Mouse (Mus musculus): ENCODE measurements around the gene Smok3c. TPM values are rescaled to one million over a fixed set of nuclear protein-coding genes. Genes with fewer than 3 reads are reported as not detected.
"Not testable (repeated sequence)": the region's sequence is repeated elsewhere in the genome, so short reads cannot be mapped to it uniquely, and the experiment has no call there.

Gene Smok3c
- polyA plus RNA-seq (2012; rRNA removed): not detected in 2 replicates

DNA sequence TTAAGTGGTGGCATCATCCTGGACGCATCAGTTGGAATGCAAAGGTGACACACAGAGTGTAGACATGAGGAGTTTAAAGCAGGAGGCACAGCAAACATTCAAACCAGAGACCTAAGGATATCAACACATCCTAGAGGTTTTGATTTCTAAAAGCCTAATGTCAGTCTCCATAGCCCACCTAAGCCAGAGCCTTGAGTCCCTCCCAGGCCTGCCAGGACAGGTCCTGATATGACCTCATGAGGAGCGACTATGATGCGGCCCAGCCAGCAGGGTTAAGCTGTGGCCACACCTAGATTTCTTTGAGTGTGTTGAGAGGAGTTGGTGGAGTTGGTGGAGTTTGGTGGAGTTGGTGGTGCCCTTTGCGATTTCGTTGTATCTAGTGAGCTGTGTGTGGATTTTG, at the start of gene Smok3c:
Gene Smok3c (plus strand): TSS at position 301 of the 400 bp plus-strand sequence.
- H3K36me3 ChIP-seq (ENCODE audit: control insufficient read depth, insufficient read depth, low read length); H3K27ac ChIP-seq (ENCODE audit: insufficient read depth, low read depth, low read length); H3K4me3 ChIP-seq (ENCODE audit: low read depth, low read length); H3K27me3 ChIP-seq (ENCODE audit: control insufficient read depth, insufficient read depth, low read length); H3K4me1 ChIP-seq (ENCODE audit: control insufficient read depth, insufficient read depth, insufficient read length, low read length): not testable (repeated sequence)
- WGBS: no CpG with 5 or more reads among the region's 5 CpGs

DNA sequence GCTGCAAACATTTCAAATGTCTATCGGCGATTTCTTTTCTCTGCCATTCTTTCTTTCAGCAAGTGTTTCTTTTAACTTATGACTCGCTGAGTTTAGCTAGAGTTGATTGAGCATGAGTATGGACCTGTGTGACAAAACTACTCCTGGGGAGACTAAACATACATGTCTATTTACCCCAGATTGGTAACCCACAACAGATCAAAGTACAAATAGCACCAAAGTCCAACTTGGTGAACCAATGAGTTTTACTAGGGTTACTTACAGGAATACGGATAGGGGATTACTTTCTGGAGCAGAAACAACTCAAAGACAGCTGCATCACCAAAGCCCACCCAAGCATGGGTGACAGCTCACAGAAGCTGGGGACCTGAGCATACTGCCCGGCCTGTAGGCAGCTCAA, 43.6 kb upstream of the Smok3c start:
- Histone ChIP-seq H3K27me3 (ENCODE audit: control insufficient read depth, insufficient read depth, low read length) (no peaks in the 10 kb centered on the region), H3K27ac (ENCODE audit: insufficient read depth, low read depth, low read length) (no peak overlapping the region)
- 76% methylated on average over 5 of the region's 5 CpGs for WGBS

DNA sequence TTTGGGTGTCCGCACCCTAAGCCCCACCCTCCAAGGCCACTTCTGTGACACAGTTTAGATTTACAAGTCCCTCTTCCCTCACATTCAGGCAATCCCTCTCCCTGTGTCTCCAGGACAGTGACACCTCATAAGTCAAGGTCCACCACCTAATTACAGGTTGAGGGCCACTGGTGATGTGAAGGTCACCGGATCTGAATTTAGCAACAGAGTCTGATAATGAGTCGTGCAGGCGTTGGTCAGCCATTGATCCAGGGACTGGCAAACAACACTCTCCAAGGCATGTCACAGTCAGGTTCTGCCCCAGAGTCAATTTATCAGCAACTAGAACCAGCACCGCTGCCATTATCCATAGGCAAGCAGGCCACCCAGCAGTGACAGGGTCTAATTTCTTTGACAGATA, 40.6 kb upstream of the Smok3c start:
- H3K27me3 ChIP-seq (ENCODE audit: control insufficient read depth, insufficient read depth, low read length): no peaks in the 10 kb centered on the region
- WGBS: 73% methylated on average over 5 of the region's 5 CpGs
- H3K36me3 ChIP-seq (ENCODE audit: control insufficient read depth, insufficient read depth, low read length): no peaks in the 10 kb centered on the region
- TF ChIP-seq POLR2A (IDR thresholded peaks at IDR 0.05; ENCODE audit: low read depth, low read length) (no peak), CTCF (IDR thresholded peaks at IDR 0.05; ENCODE audit: extremely low read depth, insufficient read length, insufficient replicate concordance, low read depth, low read length) (no peak)
- H3K27ac ChIP-seq (ENCODE audit: insufficient read depth, low read depth, low read length): no peak overlapping the region
- no peak overlapping the region for H3K4me3 ChIP-seq (ENCODE audit: low read depth, low read length)
- no peaks in the 10 kb centered on the region for H3K4me1 ChIP-seq (ENCODE audit: control insufficient read depth, insufficient read depth, insufficient read length, low read length)

More for the DNA sequence above, 43.6 kb upstream of the Smok3c start:
- Histone ChIP-seq H3K4me3 (ENCODE audit: low read depth, low read length) (no peak overlapping the region), H3K36me3 (ENCODE audit: control insufficient read depth, insufficient read depth, low read length) (no peaks in the 10 kb centered on the region), H3K4me1 (ENCODE audit: control insufficient read depth, insufficient read depth, insufficient read length, low read length) (no peaks in the 10 kb centered on the region)
- TF ChIP-seq CTCF (IDR thresholded peaks at IDR 0.05; ENCODE audit: extremely low read depth, insufficient read length, insufficient replicate concordance, low read depth, low read length) (no peak), POLR2A (IDR thresholded peaks at IDR 0.05; ENCODE audit: low read depth, low read length) (no peak)

DNA sequence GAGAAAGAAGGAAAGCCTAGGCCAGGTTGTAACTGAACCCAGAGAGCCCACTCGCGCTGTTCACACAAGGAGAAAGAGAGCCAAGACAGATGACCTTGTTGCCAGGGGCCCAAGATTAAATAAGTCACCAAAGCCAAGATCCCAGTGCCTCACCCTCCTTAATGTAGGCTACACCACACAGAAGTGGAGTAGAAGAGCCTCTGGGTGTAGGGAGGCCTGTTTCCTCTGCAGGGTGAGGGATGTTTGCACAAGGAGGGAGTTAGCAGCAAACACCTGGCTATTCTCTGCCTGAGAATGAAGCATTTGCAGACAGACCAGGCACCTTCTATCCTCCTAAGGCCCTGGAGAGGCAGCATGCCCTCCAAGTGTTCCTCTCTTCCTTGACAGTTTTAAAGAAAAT, 36.5 kb upstream of the Smok3c start:
- Histone ChIP-seq H3K36me3 (ENCODE audit: control insufficient read depth, insufficient read depth, low read length) (no peaks in the 10 kb centered on the region), H3K27ac (ENCODE audit: insufficient read depth, low read depth, low read length) (no peak overlapping the region), H3K4me1 (ENCODE audit: control insufficient read depth, insufficient read depth, insufficient read length, low read length) (no peaks in the 10 kb centered on the region), H3K27me3 (ENCODE audit: control insufficient read depth, insufficient read depth, low read length) (no peaks in the 10 kb centered on the region), H3K4me3 (ENCODE audit: low read depth, low read length) (no peak overlapping the region)
- TF ChIP-seq CTCF (IDR thresholded peaks at IDR 0.05; ENCODE audit: extremely low read depth, insufficient read length, insufficient replicate concordance, low read depth, low read length): no peak
- no peak for TF ChIP-seq POLR2A (IDR thresholded peaks at IDR 0.05; ENCODE audit: low read depth, low read length)
- 53% methylated on average over 2 of the region's 2 CpGs for WGBS

DNA sequence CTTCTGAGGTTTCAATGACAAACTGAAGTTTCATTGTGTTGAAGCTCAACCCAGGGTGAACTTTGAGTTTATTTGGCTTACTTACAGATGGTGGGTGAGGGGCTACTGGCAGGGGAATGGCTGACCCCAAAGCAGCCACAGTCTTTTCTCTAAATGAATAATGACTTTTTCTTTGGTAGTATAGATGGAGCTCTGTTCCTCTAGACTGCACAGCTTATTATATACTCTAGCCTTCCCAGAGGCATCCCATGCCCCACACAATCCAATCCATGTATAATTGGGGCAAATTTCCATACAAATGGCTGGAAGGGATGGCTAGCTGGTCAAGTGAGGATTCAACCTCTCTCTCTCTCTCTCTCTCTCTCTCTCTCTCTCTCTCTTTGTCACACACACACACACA, 36.0 kb upstream of the Smok3c start:
- no peak for TF ChIP-seq CTCF (IDR thresholded peaks at IDR 0.05; ENCODE audit: extremely low read depth, insufficient read length, insufficient replicate concordance, low read depth, low read length)
- TF ChIP-seq POLR2A (IDR thresholded peaks at IDR 0.05; ENCODE audit: low read depth, low read length): no peak
- Histone ChIP-seq H3K4me3 (ENCODE audit: low read depth, low read length) (no peak overlapping the region), H3K27ac (ENCODE audit: insufficient read depth, low read depth, low read length) (no peak overlapping the region), H3K27me3 (ENCODE audit: control insufficient read depth, insufficient read depth, low read length) (no peaks in the 10 kb centered on the region), H3K36me3 (ENCODE audit: control insufficient read depth, insufficient read depth, low read length) (no peaks in the 10 kb centered on the region), H3K4me1 (ENCODE audit: control insufficient read depth, insufficient read depth, insufficient read length, low read length) (no peaks in the 10 kb centered on the region)

DNA sequence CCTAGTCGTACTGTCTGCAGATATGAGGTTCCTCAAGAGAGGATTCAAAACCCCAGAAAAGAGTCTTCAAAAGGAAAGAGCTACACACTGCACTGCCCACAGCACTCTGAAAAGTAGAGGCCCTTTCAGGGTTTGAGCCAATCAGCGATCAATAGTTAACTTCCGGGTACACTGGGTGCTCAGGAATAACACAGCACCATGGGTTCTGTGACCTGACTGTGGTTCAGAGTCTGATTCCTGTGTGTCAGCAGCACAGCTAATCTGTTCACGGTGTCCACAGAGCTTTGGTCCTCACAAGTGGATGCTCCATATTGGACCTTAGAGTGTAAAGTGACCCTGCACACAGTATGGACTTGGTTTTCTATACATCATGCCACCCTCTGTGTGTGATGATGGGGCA, 33.4 kb upstream of the Smok3c start:
- H3K4me3 ChIP-seq (ENCODE audit: low read depth, low read length); H3K27me3 ChIP-seq (ENCODE audit: control insufficient read depth, insufficient read depth, low read length); H3K27ac ChIP-seq (ENCODE audit: insufficient read depth, low read depth, low read length); H3K36me3 ChIP-seq (ENCODE audit: control insufficient read depth, insufficient read depth, low read length); H3K4me1 ChIP-seq (ENCODE audit: control insufficient read depth, insufficient read depth, insufficient read length, low read length): not testable (repeated sequence)
- 77% methylated on average over 4 of the region's 4 CpGs for WGBS

DNA sequence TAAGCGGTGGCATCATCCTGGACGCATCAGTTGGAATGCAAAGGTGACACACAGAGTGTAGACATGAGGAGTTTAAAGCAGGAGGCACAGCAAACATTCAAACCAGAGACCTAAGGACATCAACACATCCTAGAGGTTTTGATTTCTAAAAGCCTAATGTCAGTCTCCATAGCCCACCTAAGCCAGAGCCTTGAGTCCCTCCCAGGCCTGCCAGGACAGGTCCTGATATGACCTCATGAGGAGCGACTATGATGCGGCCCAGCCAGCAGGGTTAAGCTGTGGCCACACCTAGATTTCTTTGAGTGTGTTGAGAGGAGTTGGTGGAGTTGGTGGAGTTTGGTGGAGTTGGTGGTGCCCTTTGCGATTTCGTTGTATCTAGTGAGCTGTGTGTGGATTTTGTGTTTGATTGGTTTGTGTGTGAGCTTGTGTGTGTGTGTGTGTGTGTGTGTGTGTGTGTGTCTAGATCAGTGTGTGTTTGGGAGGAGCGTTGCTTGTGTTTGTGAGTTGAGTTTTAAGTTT, 32.0 kb upstream of the Smok3c start, which contains the start of the genes Smok3a and Smok3b:
Gene Smok3a (plus strand): TSS at position 301 of the 519 bp plus-strand sequence.
Gene Smok3b (plus strand): TSS at position 469 of the 519 bp plus-strand sequence.
- H3K4me1 ChIP-seq (ENCODE audit: control insufficient read depth, insufficient read depth, insufficient read length, low read length); H3K36me3 ChIP-seq (ENCODE audit: control insufficient read depth, insufficient read depth, low read length); H3K4me3 ChIP-seq (ENCODE audit: low read depth, low read length); H3K27me3 ChIP-seq (ENCODE audit: control insufficient read depth, insufficient read depth, low read length); H3K27ac ChIP-seq (ENCODE audit: insufficient read depth, low read depth, low read length): not testable (repeated sequence)
- WGBS: 73% methylated on average over 3 of the region's 7 CpGs

DNA sequence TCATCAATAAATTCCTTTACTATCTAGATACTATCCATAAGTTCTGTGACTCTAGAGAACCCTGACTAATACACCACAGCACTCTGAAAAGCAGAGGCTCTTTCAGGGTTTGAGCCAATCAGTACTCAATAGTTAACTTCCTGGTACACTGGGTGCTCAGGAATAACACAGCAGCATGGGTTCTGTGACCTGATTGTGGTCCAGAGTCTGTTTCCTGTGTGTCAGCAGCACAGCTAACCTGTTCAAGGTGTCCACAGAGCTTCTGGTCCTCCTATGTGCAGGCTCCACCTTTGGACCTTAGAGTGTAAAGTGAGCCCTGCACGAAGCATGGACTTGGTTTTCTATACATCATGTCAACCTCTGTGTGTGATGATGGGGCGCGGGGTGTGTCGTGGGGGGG, 20.8 kb downstream of the Smok3c start:
- TF ChIP-seq POLR2A (IDR thresholded peaks at IDR 0.05; ENCODE audit: low read depth, low read length) (no peak), CTCF (IDR thresholded peaks at IDR 0.05; ENCODE audit: extremely low read depth, insufficient read length, insufficient replicate concordance, low read depth, low read length) (no peak)
- Histone ChIP-seq H3K36me3 (ENCODE audit: control insufficient read depth, insufficient read depth, low read length) (no peaks in the 10 kb centered on the region), H3K27ac (ENCODE audit: insufficient read depth, low read depth, low read length) (no peak overlapping the region), H3K4me3 (ENCODE audit: low read depth, low read length) (no peak overlapping the region), H3K4me1 (ENCODE audit: control insufficient read depth, insufficient read depth, insufficient read length, low read length) (no peaks in the 10 kb centered on the region), H3K27me3 (ENCODE audit: control insufficient read depth, insufficient read depth, low read length) (no peaks in the 10 kb centered on the region)
- 88% methylated on average over 4 of the region's 4 CpGs for WGBS
